Mouse (Mus musculus): ENCODE measurements around the gene 9930111J21Rik2. TPM values are rescaled to one million over a fixed set of nuclear protein-coding genes. Genes with fewer than 3 reads are reported as not detected.
"Not testable (repeated sequence)": the region's sequence is repeated elsewhere in the genome, so short reads cannot be mapped to it uniquely, and the experiment has no call there.

9930111J21Rik2 gene
- 0.48 and 0.61 TPM in 2 replicates for polyA plus RNA-seq (2015; fragmentation: Nextera tagmentation; extraction: Ambion mirVana)

GRCm38 (mm10) chr11:49051093-49051891, at the start of gene 9930111J21Rik2:
TSS of gene 9930111J21Rik2 (minus strand) at chr11:49051242.
- 69% methylated on average over 1 of the region's 6 CpGs for WGBS
- not testable (repeated sequence) for ATAC-seq

DNA sequence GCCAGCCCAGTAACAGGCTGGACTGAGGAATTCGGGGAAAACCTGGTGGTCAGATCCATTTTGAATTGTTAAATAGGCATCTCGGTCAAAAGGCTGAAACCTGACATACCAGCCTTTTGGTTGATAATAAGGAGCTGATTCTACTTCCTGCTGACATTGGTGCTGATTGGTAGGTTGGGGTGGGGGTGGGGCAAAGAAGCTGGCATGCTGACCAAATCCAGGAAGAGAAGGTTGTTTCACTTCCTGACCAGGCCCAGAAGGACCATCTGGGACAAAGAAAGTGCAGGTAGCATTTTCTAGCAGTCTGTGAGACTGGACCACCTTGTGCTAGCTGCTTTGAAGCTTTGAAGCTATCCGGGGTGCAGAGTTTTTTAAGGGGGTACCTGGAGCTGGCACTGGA, 49.4 kb upstream of the 9930111J21Rik2 start:
- Histone ChIP-seq H3K9me3 (ENCODE audit: control insufficient read depth) (no peaks in the 10 kb centered on the region), H3K9ac (ENCODE audit: low read depth, low read length) (no peak overlapping the region), H3K4me3 (ENCODE audit: low read depth, low read length) (no peak overlapping the region), H3K27ac (ENCODE audit: low read depth, low read length) (no peak overlapping the region), H3K27me3 (replicated peaks; ENCODE audit: control insufficient read depth, insufficient read depth, low read length) (no peaks in the 10 kb centered on the region), H3K4me2 (replicated peaks; ENCODE audit: low read depth) (no peak overlapping the region), H3K36me3 (ENCODE audit: control insufficient read depth, insufficient read depth) (peaks cover 2% of the 10 kb centered on the region; the same call in 1 of the 2 replicates), H3K4me1 (replicated peaks; ENCODE audit: control insufficient read depth, insufficient read depth, low read length) (0 out of 2 replicates have a peak, but pooled peaks cover 3% of the 10 kb centered on the region)
- TF ChIP-seq CTCF (IDR thresholded peaks at IDR 0.05; ENCODE audit: low read depth) = no peak
- WGBS = 90% methylated on average over 3 of the region's 3 CpGs
- no peak for ATAC-seq

More at GRCm38 (mm10) chr11:49051093-49051891, at the start of gene 9930111J21Rik2:
- H3K4me3 ChIP-seq (ENCODE audit: low read depth, low read length); H3K27ac ChIP-seq (ENCODE audit: low read depth, low read length); H3K4me1 ChIP-seq (replicated peaks; ENCODE audit: control insufficient read depth, insufficient read depth, low read length); H3K36me3 ChIP-seq (ENCODE audit: control insufficient read depth, insufficient read depth); H3K27me3 ChIP-seq (replicated peaks; ENCODE audit: control insufficient read depth, insufficient read depth, low read length); H3K9me3 ChIP-seq (ENCODE audit: control insufficient read depth); H3K4me2 ChIP-seq (replicated peaks; ENCODE audit: low read depth); H3K9ac ChIP-seq (ENCODE audit: low read depth, low read length): not testable (repeated sequence)

- ATAC-seq = no peak
- H3K27me3 ChIP-seq (replicated peaks; ENCODE audit: control insufficient read depth, insufficient read depth, low read length) = no peaks in the 10 kb centered on the region
- H3K4me3 ChIP-seq (ENCODE audit: low read depth, low read length) = no peak overlapping the region
- peaks cover 2% of the 10 kb centered on the region; the same call in 1 of the 2 replicates for H3K36me3 ChIP-seq (ENCODE audit: control insufficient read depth, insufficient read depth)
- WGBS = 91% methylated on average over 4 of the region's 4 CpGs
- H3K4me1 ChIP-seq (replicated peaks; ENCODE audit: control insufficient read depth, insufficient read depth, low read length) = 0 out of 2 replicates have a peak, but pooled peaks cover 5% of the 10 kb centered on the region
- H3K4me2 ChIP-seq (replicated peaks; ENCODE audit: low read depth) = no peak overlapping the region
- no peak for TF ChIP-seq CTCF (IDR thresholded peaks at IDR 0.05; ENCODE audit: low read depth)
- no peaks in the 10 kb centered on the region for H3K9me3 ChIP-seq (ENCODE audit: control insufficient read depth)
- H3K27ac ChIP-seq (ENCODE audit: low read depth, low read length) = no peak overlapping the region
- no peak overlapping the region for H3K9ac ChIP-seq (ENCODE audit: low read depth, low read length)
Measured at GRCm38 (mm10) chr11:49095367-49095766, 44.3 kb upstream of the 9930111J21Rik2 start.

- no peaks in the 10 kb centered on the region for H3K27me3 ChIP-seq (replicated peaks; ENCODE audit: control insufficient read depth, insufficient read depth, low read length)
- H3K36me3 ChIP-seq (ENCODE audit: control insufficient read depth, insufficient read depth) = peaks cover 2% of the 10 kb centered on the region; the same call in 1 of the 2 replicates
- TF ChIP-seq CTCF (IDR thresholded peaks at IDR 0.05; ENCODE audit: low read depth) = no peak
- no peak overlapping the region for H3K4me3 ChIP-seq (ENCODE audit: low read depth, low read length)
- H3K9ac ChIP-seq (ENCODE audit: low read depth, low read length) = no peak overlapping the region
- no peaks in the 10 kb centered on the region for H3K9me3 ChIP-seq (ENCODE audit: control insufficient read depth)
- H3K27ac ChIP-seq (ENCODE audit: low read depth, low read length) = no peak overlapping the region
- 0 out of 2 replicates have a peak, but pooled peaks cover 7% of the 10 kb centered on the region for H3K4me1 ChIP-seq (replicated peaks; ENCODE audit: control insufficient read depth, insufficient read depth, low read length)
- WGBS = 84% methylated on average over 6 of the region's 6 CpGs
- ATAC-seq = no peak
- H3K4me2 ChIP-seq (replicated peaks; ENCODE audit: low read depth) = no peak overlapping the region
Measured at GRCm38 (mm10) chr11:49093861-49094660, 43.0 kb upstream of the 9930111J21Rik2 start.

DNA sequence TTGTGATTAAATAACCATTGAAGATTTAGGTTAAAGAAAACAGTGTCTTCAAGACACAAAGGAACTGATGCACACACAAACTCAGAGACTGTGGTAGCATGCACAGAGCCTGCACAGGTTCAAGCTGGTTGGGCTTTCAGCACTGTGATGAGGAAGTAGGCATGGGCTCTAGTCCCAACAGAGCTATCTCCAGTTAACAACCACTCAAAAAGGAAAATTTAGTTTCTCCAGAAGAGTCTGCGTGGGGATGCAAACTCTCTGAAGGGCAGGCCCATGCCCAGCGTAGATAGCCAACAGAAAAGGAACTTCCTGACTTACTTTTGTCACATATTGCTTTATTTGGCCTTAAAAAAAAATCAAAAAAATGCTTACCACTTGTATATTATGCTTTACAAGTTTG, 41.7 kb upstream of the 9930111J21Rik2 start:
- ATAC-seq = no peak
- no peak for TF ChIP-seq CTCF (IDR thresholded peaks at IDR 0.05; ENCODE audit: low read depth)
- Histone ChIP-seq H3K27me3 (replicated peaks; ENCODE audit: control insufficient read depth, insufficient read depth, low read length) (no peaks in the 10 kb centered on the region), H3K4me1 (replicated peaks; ENCODE audit: control insufficient read depth, insufficient read depth, low read length) (0 out of 2 replicates have a peak, but pooled peaks cover 7% of the 10 kb centered on the region), H3K4me3 (ENCODE audit: low read depth, low read length) (no peak overlapping the region), H3K4me2 (replicated peaks; ENCODE audit: low read depth) (no peak overlapping the region), H3K9ac (ENCODE audit: low read depth, low read length) (no peak overlapping the region), H3K27ac (ENCODE audit: low read depth, low read length) (no peak overlapping the region), H3K36me3 (ENCODE audit: control insufficient read depth, insufficient read depth) (peaks cover 2% of the 10 kb centered on the region; the same call in 1 of the 2 replicates), H3K9me3 (ENCODE audit: control insufficient read depth) (no peaks in the 10 kb centered on the region)
- 90% methylated on average over 2 of the region's 2 CpGs for WGBS

DNA sequence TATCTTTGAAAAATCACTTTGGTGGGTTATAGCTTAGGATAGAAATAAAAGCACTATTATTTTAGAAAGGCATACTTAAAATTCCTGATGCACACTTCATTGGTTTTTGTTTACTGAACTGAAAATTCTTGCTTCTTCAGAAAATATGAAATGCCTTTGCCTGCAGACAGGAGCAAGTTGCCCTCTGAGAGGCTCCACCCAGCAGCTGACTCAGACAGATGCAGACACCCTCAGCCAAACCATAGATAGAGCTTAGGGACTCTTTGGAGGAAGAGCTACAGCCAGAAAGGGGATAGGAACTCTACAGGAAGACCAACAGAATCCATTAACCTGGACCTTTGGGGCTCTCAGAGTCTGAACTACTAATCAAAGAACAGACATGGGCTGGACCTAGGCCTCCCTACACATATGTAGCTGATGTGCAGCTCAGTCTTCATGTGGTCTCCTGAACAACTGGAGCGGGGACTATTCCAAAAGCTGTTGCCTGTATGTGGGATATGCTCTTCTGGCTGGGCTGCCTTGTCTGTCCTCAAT, 41.1 kb upstream of the 9930111J21Rik2 start:
- 100% methylated on average over 1 of the region's 1 CpGs for WGBS
- no peak overlapping the region for H3K9ac ChIP-seq (ENCODE audit: low read depth, low read length)
- H3K4me1 ChIP-seq (replicated peaks; ENCODE audit: control insufficient read depth, insufficient read depth, low read length) = 0 out of 2 replicates have a peak, but pooled peaks cover 7% of the 10 kb centered on the region
- no peak for ATAC-seq
- no peak overlapping the region for H3K27ac ChIP-seq (ENCODE audit: low read depth, low read length)
- H3K27me3 ChIP-seq (replicated peaks; ENCODE audit: control insufficient read depth, insufficient read depth, low read length) = no peaks in the 10 kb centered on the region
- no peak for TF ChIP-seq CTCF (IDR thresholded peaks at IDR 0.05; ENCODE audit: low read depth)
- H3K4me3 ChIP-seq (ENCODE audit: low read depth, low read length) = no peak overlapping the region
- H3K4me2 ChIP-seq (replicated peaks; ENCODE audit: low read depth) = no peak overlapping the region
- H3K9me3 ChIP-seq (ENCODE audit: control insufficient read depth) = no peaks in the 10 kb centered on the region
- H3K36me3 ChIP-seq (ENCODE audit: control insufficient read depth, insufficient read depth) = peaks cover 2% of the 10 kb centered on the region; the same call in 1 of the 2 replicates

All from intestine, postnatal 0 days (tissue).